Mouse (Mus musculus) hindbrain, postnatal 0 days (tissue): ENCODE results near the gene F3. TPM values are rescaled to one million over a fixed set of nuclear protein-coding genes. Genes with fewer than 3 reads are reported as not detected.

Source experiments
- ATAC-seq: fragments of 200-750 bp; cut with Nextera tagmentation; 2 replicates; pipeline ENCODE4 v1.8.0; 2017; ENCODE audit warnings: mild to moderate bottlenecking, moderate TSS enrichment, moderate library complexity
- DNase-seq: peaks from one replicate; pipeline ENCODE4 v3.0.0-alpha.2; 2015; ENCODE audit warnings: low spot score
- H3K27ac ChIP-seq: fragments of 300-500 bp; sonication (generic); 2 replicates; pipeline ENCODE4 v1.5.1; 2014; ENCODE audit warnings: mild to moderate bottlenecking
- H3K27me3 ChIP-seq: fragments of 300-500 bp; sonication (generic); 2 replicates; pipeline ENCODE4 v1.6.1; 2014; ENCODE audit warnings: low read length, mixed read lengths; ENCODE audit not compliant: insufficient read depth
- H3K36me3 ChIP-seq: fragments of 300-500 bp; sonication (generic); 2 replicates; pipeline ENCODE4 v1.6.1; 2014; ENCODE audit warnings: low read length, mixed read lengths; ENCODE audit not compliant: insufficient read depth
- H3K4me1 ChIP-seq: fragments of 300-500 bp; sonication (generic); 2 replicates; pipeline ENCODE4 v1.6.1; 2014; ENCODE audit warnings: antibody characterized with exemption, low read length, mixed read lengths; ENCODE audit not compliant: insufficient read depth
- H3K4me2 ChIP-seq: fragments of 300-500 bp; sonication (generic); 2 replicates; pipeline ENCODE4 v1.6.1; 2014; ENCODE audit warnings: low read depth, mild to moderate bottlenecking, low read length, moderate library complexity, mixed read lengths
- H3K4me3 ChIP-seq: fragments of 300-500 bp; sonication (generic); 2 replicates; pipeline ENCODE4 v1.5.1; 2014; ENCODE audit warnings: low read length
- H3K9ac ChIP-seq: fragments of 300-500 bp; sonication (generic); replicated peaks from 2 replicates; pipeline ENCODE4 v1.6.1; 2014; ENCODE audit warnings: mild to moderate bottlenecking, low read length, moderate library complexity, mixed read lengths
- H3K9me3 ChIP-seq: fragments of 300-500 bp; sonication (generic); 2 replicates; pipeline ENCODE4 v1.6.1; 2016; ENCODE audit warnings: low read length, mixed read lengths
- CTCF ChIP-seq: IDR thresholded peaks from 2 replicates; pipeline ENCODE4 v1.5.1; 2016; ENCODE audit warnings: antibody characterized with exemption, control low read depth, low read depth
- whole genome bisulfite sequencing: fragments of 180-500 bp; shearing (Covaris S2); extraction: QIAGEN DNeasy Blood & Tissue Kit; methylation state at CpG from one replicate; pipeline ENCODE4 v1.1.7; 2014; 5-methylcytosine and 5-hydroxymethylcytosine counted together
- polyA plus RNA-seq: library from polyadenylated mRNA; unstranded; fragments of >200 nt; fragmentation: Nextera tagmentation; extraction: Ambion mirVana; gene quantifications from 2 replicates; pipeline ENCODE4 v1.2.1, GENCODE M21; 2015
- total RNA-seq: library from RNA; depleted of rRNA; stranded (reverse); fragments of >200 nt; gene quantifications from 2 replicates; pipeline ENCODE4 v1.2.3, GENCODE M21; 2014

The F3 gene
- total and polyA plus RNA-seq, 2 experiments from 2014 or later = 12.0 to 15.2 TPM

GRCm38 (mm10) chr3:121721691-121722070 is 1.7 kb upstream of the F3 start:
- WGBS = 55% methylated on average over 7 of the region's 7 CpGs
- TF ChIP-seq CTCF = no peak
- Histone ChIP-seq H3K4me2 (no peak overlapping the region), H3K4me1 (0 out of 2 replicates have a peak, but pooled peaks cover 9% of the 10 kb centered on the region), H3K9me3 (no peaks in the 10 kb centered on the region), H3K4me3 (no peak overlapping the region), H3K27ac (peak overlapping the region; percentile 69; the same call in 1 of the 2 replicates), H3K36me3 (no peaks in the 10 kb centered on the region), H3K9ac (no peak overlapping the region), H3K27me3 (no peaks in the 10 kb centered on the region)
- no peak for DNase-seq
- ATAC-seq = no peak

GRCm38 (mm10) chr3:121723968-121724524 is 709 bp downstream of the F3 start:
- H3K4me3 ChIP-seq = peak overlapping the region; percentile 47
- TF ChIP-seq CTCF = no peak
- peak overlapping the region; percentile 79 for H3K4me2 ChIP-seq
- H3K36me3 ChIP-seq = no peaks in the 10 kb centered on the region
- peak; percentile 60 for DNase-seq
- no peaks in the 10 kb centered on the region for H3K27me3 ChIP-seq
- no peaks in the 10 kb centered on the region for H3K9me3 ChIP-seq
- WGBS = 6% methylated on average over 20 of the region's 20 CpGs
- 0 out of 2 replicates have a peak, but pooled peaks cover 9% of the 10 kb centered on the region for H3K4me1 ChIP-seq
- peak; percentile 50 for ATAC-seq
- H3K9ac ChIP-seq = peak overlapping the region; percentile 57
- H3K27ac ChIP-seq = peak overlapping the region; percentile 78

GRCm38 (mm10) chr3:121724553-121724952 is 1.2 kb downstream of the F3 start:
- no peak for TF ChIP-seq CTCF

GRCm38 (mm10) chr3:121725651-121726050 is 2.3 kb downstream of the F3 start:
- Histone ChIP-seq H3K36me3 (no peaks in the 10 kb centered on the region), H3K9ac (0 out of 2 replicates have a peak overlapping the region, but pooled peaks have one; percentile 9), H3K27me3 (no peaks in the 10 kb centered on the region), H3K4me3 (peak overlapping the region; percentile 47; the same call in 1 of the 2 replicates), H3K4me1 (0 out of 2 replicates have a peak, but pooled peaks cover 9% of the 10 kb centered on the region), H3K9me3 (no peaks in the 10 kb centered on the region), H3K27ac (peak overlapping the region; percentile 2; the same call in 1 of the 2 replicates), H3K4me2 (peak overlapping the region; percentile 79)
- no peak for ATAC-seq
- no peak for TF ChIP-seq CTCF
- WGBS = 59% methylated on average over 10 of the region's 10 CpGs
- DNase-seq = no peak

More at GRCm38 (mm10) chr3:121724553-121724952, 1.2 kb downstream of the F3 start:
- H3K27ac ChIP-seq = no peak overlapping the region
- peak overlapping the region; percentile 79 for H3K4me2 ChIP-seq
- no peaks in the 10 kb centered on the region for H3K27me3 ChIP-seq
- H3K36me3 ChIP-seq = no peaks in the 10 kb centered on the region
- no peaks in the 10 kb centered on the region for H3K9me3 ChIP-seq
- ATAC-seq (no peak), DNase-seq (no peak)
- 0 out of 2 replicates have a peak, but pooled peaks cover 9% of the 10 kb centered on the region for H3K4me1 ChIP-seq
- peak overlapping the region; percentile 47 for H3K4me3 ChIP-seq
- H3K9ac ChIP-seq = peak overlapping the region; percentile 57; the same call in 1 of the 2 replicates
- WGBS = 32% methylated on average over 12 of the region's 12 CpGs

GRCm38 (mm10) chr3:121729678-121730077 is 6.3 kb downstream of the F3 start:
- no peak for ATAC-seq
- no peak overlapping the region for H3K27ac ChIP-seq

GRCm38 (mm10) chr3:121735542-121735941 is 12.2 kb downstream of the F3 start:
- H3K27ac ChIP-seq = peak overlapping the region; percentile 46
- WGBS = 70% methylated on average over 7 of the region's 7 CpGs

More at GRCm38 (mm10) chr3:121729678-121730077, 6.3 kb downstream of the F3 start:
- Histone ChIP-seq H3K27me3 (no peaks in the 10 kb centered on the region), H3K4me2 (no peak overlapping the region), H3K9me3 (no peaks in the 10 kb centered on the region), H3K9ac (no peak overlapping the region), H3K4me1 (0 out of 2 replicates have a peak, but pooled peaks cover under 1% of the 10 kb centered on the region), H3K4me3 (no peak overlapping the region), H3K36me3 (peaks cover 14% of the 10 kb centered on the region; the same call in 1 of the 2 replicates)
- DNase-seq = no peak
- no peak for TF ChIP-seq CTCF
- 84% methylated on average over 4 of the region's 4 CpGs for WGBS

More at GRCm38 (mm10) chr3:121735542-121735941, 12.2 kb downstream of the F3 start:
- no peak overlapping the region for H3K4me3 ChIP-seq
- no peak for TF ChIP-seq CTCF
- H3K4me1 ChIP-seq = no peaks in the 10 kb centered on the region
- ATAC-seq (no peak), DNase-seq (no peak)
- no peak overlapping the region for H3K9ac ChIP-seq
- no peak overlapping the region for H3K4me2 ChIP-seq
- H3K27me3 ChIP-seq = no peaks in the 10 kb centered on the region
- H3K36me3 ChIP-seq = peaks cover 14% of the 10 kb centered on the region; the same call in 1 of the 2 replicates
- H3K9me3 ChIP-seq = no peaks in the 10 kb centered on the region
